Mouse (Mus musculus): ENCODE data around the gene Rrn3.

DNA sequence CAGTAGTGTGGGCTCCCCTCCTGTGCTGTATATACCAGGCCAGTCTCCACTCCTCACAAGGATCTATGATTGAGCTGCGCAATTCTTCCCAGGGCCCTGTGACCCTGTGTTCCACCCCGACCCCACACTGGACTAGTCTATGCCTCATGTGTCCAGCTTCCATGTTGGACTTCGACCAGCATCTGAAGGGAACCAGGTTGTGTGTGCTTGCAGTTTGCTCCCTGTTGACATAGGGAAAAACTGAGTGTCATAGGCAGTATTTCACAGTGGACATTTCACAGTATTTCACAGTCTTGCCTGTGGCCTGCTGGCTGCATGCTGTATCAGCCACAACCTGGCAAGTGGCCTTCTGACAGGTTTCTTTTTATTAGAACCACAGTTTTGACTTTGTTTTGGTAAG lies 32.7 kb downstream of the Rrn3 start:
- TF ChIP-seq GATA1 (IDR thresholded peaks at IDR 0.05; ENCODE audit: borderline replicate concordance, low read length) (no peak), FLI1 (IDR thresholded peaks at IDR 0.05; ENCODE audit: low read length) (no peak)

Data from megakaryocyte, embryonic 14.5 days (primary cell).